8 mouse cellular contexts compared by ENCODE assay signal in the genomic region with DNA sequence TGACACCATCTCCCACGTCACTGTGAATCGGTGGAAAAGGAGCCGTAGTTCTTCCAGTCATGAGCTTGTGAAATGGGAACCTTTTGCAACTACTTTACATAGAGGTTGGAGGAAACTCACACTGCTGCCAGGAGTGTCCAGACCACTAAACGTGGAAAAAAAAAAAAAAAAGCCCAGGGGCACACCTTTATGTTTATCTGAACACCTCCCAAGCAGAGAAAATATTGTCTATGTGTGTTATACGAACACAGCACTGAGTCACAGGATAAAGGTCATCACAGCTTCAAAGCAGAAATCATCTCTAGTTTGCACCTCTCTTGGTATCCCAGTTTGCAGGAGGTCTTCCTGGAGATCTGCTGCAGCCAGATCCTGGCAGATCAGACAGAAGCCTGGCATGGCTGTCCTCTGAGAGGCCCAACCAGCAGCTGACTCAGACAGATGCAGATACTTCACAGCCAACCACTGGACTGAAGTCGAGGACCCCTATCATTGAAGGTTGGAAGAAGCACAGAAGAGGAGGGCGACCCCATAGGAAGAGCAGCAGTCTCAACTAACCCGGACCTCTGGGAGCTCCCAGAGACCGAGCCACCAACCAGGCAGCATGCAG. TPM values are rescaled to one million over a fixed set of nuclear protein-coding genes. Genes with fewer than 3 reads are reported as not detected.
DNase-seq lines count a peak whose midpoint lies in the region; ATAC-seq lines count a peak whose summit lies in the region.

No protein-coding gene starts in this region.

- no peak for ATAC-seq in kidney, embryonic 16.5 days (ENCODE audit: low FRiP score, low TSS enrichment)
- no peak for ATAC-seq in embryonic facial prominence, embryonic 13.5 days (ENCODE audit: insufficient number of reproducible peaks, insufficient read depth, low FRiP score, low TSS enrichment, low read depth)
- peak; percentile 26; the same call in 1 of the 2 replicates for ATAC-seq in intestine, embryonic 16.5 days
- ATAC-seq in neural tube, embryonic 14.5 days (ENCODE audit: low read depth) = no peak
- no peak for ATAC-seq in megakaryocyte progenitor cell, adult 5-6 weeks (replicated peaks; ENCODE audit: poor library complexity)

- no peak for DNase-seq in kidney, adult 8-10 months
- no peak for DNase-seq in right cerebral cortex, postnatal 25 days
- DNase-seq in adipocyte (ENCODE audit: low spot score) = no peak

- H3K27me3 ChIP-seq in kidney, embryonic 16.5 days (ENCODE audit: insufficient read depth, low read length) = peaks cover 9% of the 10 kb centered on the region
- H3K27me3 ChIP-seq in embryonic facial prominence, embryonic 13.5 days = peaks cover 19% of the 10 kb centered on the region; the same call in 1 of the 2 replicates
- H3K27me3 ChIP-seq in intestine, embryonic 16.5 days (replicated peaks; ENCODE audit: control insufficient read depth, insufficient read depth, low read length) = no peaks in the 10 kb centered on the region
- H3K27me3 ChIP-seq in neural tube, embryonic 14.5 days (ENCODE audit: control insufficient read depth, insufficient read depth, low read length) = no peaks in the 10 kb centered on the region

- WGBS in kidney, embryonic 16.5 days = 52% methylated on average over 9 of the region's 9 CpGs
- 63% methylated on average over 9 of the region's 9 CpGs for WGBS in embryonic facial prominence, embryonic 13.5 days
- 38% methylated on average over 9 of the region's 9 CpGs for WGBS in intestine, embryonic 16.5 days
- 64% methylated on average over 9 of the region's 9 CpGs for WGBS in neural tube, embryonic 14.5 days

- H3K4me1 ChIP-seq in kidney, embryonic 16.5 days (ENCODE audit: insufficient read depth, low read length) = peaks cover 12% of the 10 kb centered on the region
- peaks cover 14% of the 10 kb centered on the region; the same call in 1 of the 2 replicates for H3K4me1 ChIP-seq in embryonic facial prominence, embryonic 13.5 days
- H3K4me1 ChIP-seq in intestine, embryonic 16.5 days (ENCODE audit: control insufficient read depth, insufficient read depth, low read length) = peaks cover 14% of the 10 kb centered on the region
- no peaks in the 10 kb centered on the region; the same call in 1 of the 2 replicates for H3K4me1 ChIP-seq in neural tube, embryonic 14.5 days (ENCODE audit: control insufficient read depth, insufficient read depth, low read length)

- peak overlapping the region; percentile 83 for H3K4me2 ChIP-seq in kidney, embryonic 16.5 days (replicated peaks; ENCODE audit: low read depth, low read length)
- peak overlapping the region; percentile 95 for H3K4me2 ChIP-seq in embryonic facial prominence, embryonic 13.5 days
- H3K4me2 ChIP-seq in intestine, embryonic 16.5 days (ENCODE audit: low read depth, low read length) = peak overlapping the region; percentile 93
- peak overlapping the region; percentile 99 for H3K4me2 ChIP-seq in neural tube, embryonic 14.5 days (ENCODE audit: low read depth, low read length)

- H3K9me3 ChIP-seq in kidney, embryonic 16.5 days (ENCODE audit: low read length) = no peaks in the 10 kb centered on the region
- no peaks in the 10 kb centered on the region for H3K9me3 ChIP-seq in embryonic facial prominence, embryonic 13.5 days
- no peaks in the 10 kb centered on the region for H3K9me3 ChIP-seq in intestine, embryonic 16.5 days (ENCODE audit: control insufficient read depth, low read length)
- H3K9me3 ChIP-seq in neural tube, embryonic 14.5 days (ENCODE audit: control insufficient read depth, low read length) = no peaks in the 10 kb centered on the region

- peak overlapping the region; percentile 52; the same call in 1 of the 2 replicates for H3K9ac ChIP-seq in kidney, embryonic 16.5 days (replicated peaks; ENCODE audit: low read length)
- H3K9ac ChIP-seq in embryonic facial prominence, embryonic 13.5 days = no peak overlapping the region
- H3K9ac ChIP-seq in intestine, embryonic 16.5 days (ENCODE audit: low read depth, low read length) = no peak overlapping the region
- no peak overlapping the region for H3K9ac ChIP-seq in neural tube, embryonic 14.5 days (replicated peaks; ENCODE audit: low read depth, low read length)

- no peak overlapping the region for H3K27ac ChIP-seq in kidney, embryonic 16.5 days (ENCODE audit: low read length)
- H3K27ac ChIP-seq in embryonic facial prominence, embryonic 13.5 days = no peak overlapping the region
- no peak overlapping the region for H3K27ac ChIP-seq in intestine, embryonic 16.5 days (ENCODE audit: low read length)
- no peak overlapping the region for H3K27ac ChIP-seq in neural tube, embryonic 14.5 days (ENCODE audit: low read depth, low read length)

- H3K4me3 ChIP-seq in kidney, embryonic 16.5 days (ENCODE audit: low read length) = peak overlapping the region; percentile 50
- H3K4me3 ChIP-seq in embryonic facial prominence, embryonic 13.5 days = no peak overlapping the region
- H3K4me3 ChIP-seq in intestine, embryonic 16.5 days (ENCODE audit: low read length) = peak overlapping the region; percentile 56
- no peak overlapping the region for H3K4me3 ChIP-seq in neural tube, embryonic 14.5 days (ENCODE audit: low read depth, low read length)

- no peaks in the 10 kb centered on the region for H3K36me3 ChIP-seq in kidney, embryonic 16.5 days (ENCODE audit: insufficient read depth, low read length)
- no peaks in the 10 kb centered on the region for H3K36me3 ChIP-seq in embryonic facial prominence, embryonic 13.5 days
- no peaks in the 10 kb centered on the region for H3K36me3 ChIP-seq in intestine, embryonic 16.5 days (ENCODE audit: control insufficient read depth, insufficient read depth, low read length)
- H3K36me3 ChIP-seq in neural tube, embryonic 14.5 days (ENCODE audit: control insufficient read depth, insufficient read depth, low read length) = no peaks in the 10 kb centered on the region

RNA-seq across cellular contexts. Expression of gene Sptssb, which starts 2.2 kb away (rescaled TPM):
- polyA plus RNA-seq in kidney, embryonic 16.5 days (2015; fragmentation: Nextera tagmentation; extraction: Ambion mirVana) = 3.7 and 8.9 TPM in 2 replicates
- 0.63 and 0.66 TPM in 2 replicates for polyA plus RNA-seq in embryonic facial prominence, embryonic 13.5 days (2015; fragmentation: Nextera tagmentation; extraction: Ambion mirVana)
- 6.5 and 8.0 TPM in 2 replicates for polyA plus RNA-seq in intestine, embryonic 16.5 days (2015; fragmentation: Nextera tagmentation; extraction: Ambion mirVana)
- polyA plus RNA-seq in neural tube, embryonic 14.5 days (2014; fragmentation: Nextera tagmentation; extraction: Ambion mirVana) = 0.63 and 1.4 TPM in 2 replicates
- not detected in 2 replicates for total RNA-seq in megakaryocyte progenitor cell, adult 5-6 weeks (2015)
- total RNA-seq in megakaryocyte progenitor cell, adult 5-6 weeks (2017) = not detected in 2 replicates

Comparison
In these comparisons a context has a peak if more than half of its experiments do, and no peak if none do; other contexts are left out.
1. H3K4me3 ChIP-seq: peak in kidney, embryonic 16.5 days (single experiment) and intestine, embryonic 16.5 days (single experiment); none in embryonic facial prominence, embryonic 13.5 days (single experiment) and neural tube, embryonic 14.5 days (single experiment).
2. Peak in every context shown above with its lines, with median percentiles within 50 percentile points of each other: H3K4me2 ChIP-seq.